Mouse (Mus musculus): ENCODE measurements around the gene Ccdc186. TPM values are rescaled to one million over a fixed set of nuclear protein-coding genes. Genes with fewer than 3 reads are reported as not detected.

Ccdc186 gene
- polyA plus RNA-seq, 2 experiments: 16.0 to 24.0 TPM

DNA sequence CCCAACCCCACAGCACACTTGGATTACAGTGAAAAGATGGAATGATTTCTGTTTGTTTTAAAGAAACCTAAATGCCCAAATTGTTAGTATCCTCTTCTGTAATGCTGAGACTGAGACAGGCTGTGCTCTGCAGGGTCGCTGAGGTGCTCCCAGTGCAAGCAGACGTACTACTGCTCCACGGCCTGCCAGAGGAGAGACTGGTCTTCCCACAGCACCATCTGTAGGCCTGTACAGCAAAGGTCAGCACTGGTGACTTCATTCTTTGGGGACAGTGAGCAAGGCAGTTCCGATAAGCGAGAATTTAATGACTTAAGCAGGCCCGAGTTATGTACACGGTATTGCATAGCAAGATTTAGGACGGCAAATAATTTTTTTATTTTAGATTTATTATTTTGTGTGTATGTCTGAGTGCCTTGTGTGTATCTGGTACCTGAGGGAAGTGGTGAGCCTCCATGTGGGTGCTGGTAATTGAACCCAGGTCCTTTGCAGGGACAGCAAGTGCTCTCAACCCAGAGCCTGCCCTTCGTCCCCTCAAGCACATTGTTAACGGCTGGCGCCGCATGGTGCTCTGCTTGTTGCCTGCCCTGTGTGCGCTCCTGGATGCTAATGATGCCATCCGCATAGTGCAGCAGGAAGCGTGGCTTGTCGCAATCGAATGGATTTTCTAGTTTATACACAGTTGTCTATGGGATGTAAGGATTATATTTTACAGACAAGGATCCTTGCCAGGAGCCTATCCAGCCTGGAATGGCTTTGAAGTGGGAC lies 17.1 kb upstream of the Ccdc186 start:
- TF ChIP-seq POLR2A (IDR thresholded peaks at IDR 0.05; ENCODE audit: borderline replicate concordance, extremely low read depth, insufficient read depth, insufficient read length): no peak
- no peak overlapping the region for H3K4me3 ChIP-seq (replicated peaks; ENCODE audit: low read length)
- WGBS: 30% methylated on average over 17 of the region's 17 CpGs
- ATAC-seq (ENCODE audit: low FRiP score, low read depth) (peak; percentile 57; the same call in 1 of the 2 replicates), DNase-seq (ENCODE audit: low spot score) (no peak)
- no peaks in the 10 kb centered on the region for H3K36me3 ChIP-seq (ENCODE audit: control insufficient read depth, insufficient read depth, low read length)
- H3K4me1 ChIP-seq (ENCODE audit: control insufficient read depth, insufficient read depth, low read length): peaks cover 5% of the 10 kb centered on the region; the same call in 1 of the 2 replicates
- no peaks in the 10 kb centered on the region for H3K9me3 ChIP-seq (ENCODE audit: control insufficient read depth, low read length)
- no peaks in the 10 kb centered on the region for H3K27me3 ChIP-seq (ENCODE audit: control insufficient read depth, insufficient read depth, low read length)
- no peak overlapping the region for H3K9ac ChIP-seq (ENCODE audit: low read depth, low read length, severe bottlenecking)
- H3K27ac ChIP-seq (replicated peaks; ENCODE audit: low read depth, low read length): no peak overlapping the region
- no peak overlapping the region for H3K4me2 ChIP-seq (replicated peaks; ENCODE audit: low read depth, low read length, severe bottlenecking)

DNA sequence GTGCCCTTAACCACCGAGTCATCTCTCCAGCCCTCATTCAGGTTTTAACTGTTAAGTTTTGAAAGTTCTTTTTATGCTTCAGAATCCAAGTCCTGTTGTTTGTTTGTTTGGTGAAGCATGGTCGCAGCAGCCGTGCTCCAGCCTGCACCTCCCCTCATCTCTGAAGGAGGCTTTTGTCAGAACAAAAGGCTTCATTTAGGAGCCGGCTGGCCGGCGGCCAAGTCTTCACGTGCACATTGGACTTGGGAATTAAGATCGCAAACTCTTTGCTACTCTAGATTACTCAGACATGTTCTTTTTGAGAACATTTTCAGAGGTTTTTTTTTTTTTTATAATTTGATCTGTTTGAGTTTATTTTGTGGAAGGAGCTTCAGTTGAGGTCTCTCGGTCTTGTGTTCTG lies 13.3 kb upstream of the Ccdc186 start:
- ATAC-seq (ENCODE audit: low FRiP score, low read depth): no peak
- Histone ChIP-seq H3K4me1 (ENCODE audit: control insufficient read depth, insufficient read depth, low read length) (peaks cover 5% of the 10 kb centered on the region; the same call in 1 of the 2 replicates), H3K9me3 (ENCODE audit: control insufficient read depth, low read length) (no peaks in the 10 kb centered on the region), H3K27me3 (ENCODE audit: control insufficient read depth, insufficient read depth, low read length) (no peaks in the 10 kb centered on the region), H3K36me3 (ENCODE audit: control insufficient read depth, insufficient read depth, low read length) (no peaks in the 10 kb centered on the region), H3K9ac (ENCODE audit: low read depth, low read length, severe bottlenecking) (no peak overlapping the region), H3K4me3 (replicated peaks; ENCODE audit: low read length) (no peak overlapping the region), H3K4me2 (replicated peaks; ENCODE audit: low read depth, low read length, severe bottlenecking) (no peak overlapping the region), H3K27ac (replicated peaks; ENCODE audit: low read depth, low read length) (no peak overlapping the region)
- TF ChIP-seq POLR2A (IDR thresholded peaks at IDR 0.05; ENCODE audit: borderline replicate concordance, extremely low read depth, insufficient read depth, insufficient read length): no peak
- peak; percentile 65 for DNase-seq (ENCODE audit: low spot score)
- WGBS: 56% methylated on average over 9 of the region's 9 CpGs

DNA sequence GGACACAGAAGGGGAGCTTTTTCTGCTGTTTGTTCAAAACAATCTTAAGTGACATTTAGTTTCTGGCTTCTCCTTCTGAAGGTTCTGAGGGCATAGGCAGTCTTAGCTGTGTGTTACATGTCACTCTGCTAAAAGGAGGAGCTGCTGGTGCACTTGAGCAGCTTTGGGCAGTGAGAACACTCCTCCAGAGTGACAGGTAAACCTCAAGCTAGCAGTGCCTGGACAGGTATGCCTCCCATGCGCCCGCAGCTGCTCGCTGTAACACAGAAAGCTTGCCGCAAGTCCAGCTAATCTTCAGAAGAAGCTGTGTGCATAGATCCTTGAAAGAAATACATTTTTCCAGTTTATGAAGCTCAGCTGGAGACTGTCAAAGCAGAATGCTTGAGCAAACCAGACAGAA lies 8.2 kb upstream of the Ccdc186 start:
- TF ChIP-seq POLR2A (IDR thresholded peaks at IDR 0.05; ENCODE audit: borderline replicate concordance, extremely low read depth, insufficient read depth, insufficient read length): no peak
- DNase-seq (ENCODE audit: low spot score) (no peak), ATAC-seq (ENCODE audit: low FRiP score, low read depth) (no peak)
- no peak overlapping the region for H3K9ac ChIP-seq (ENCODE audit: low read depth, low read length, severe bottlenecking)
- H3K4me3 ChIP-seq (replicated peaks; ENCODE audit: low read length): no peak overlapping the region
- H3K27me3 ChIP-seq (ENCODE audit: control insufficient read depth, insufficient read depth, low read length): no peaks in the 10 kb centered on the region
- H3K9me3 ChIP-seq (ENCODE audit: control insufficient read depth, low read length): no peaks in the 10 kb centered on the region
- H3K4me2 ChIP-seq (replicated peaks; ENCODE audit: low read depth, low read length, severe bottlenecking): no peak overlapping the region
- no peak overlapping the region for H3K27ac ChIP-seq (replicated peaks; ENCODE audit: low read depth, low read length)
- WGBS: 92% methylated on average over 4 of the region's 4 CpGs
- no peaks in the 10 kb centered on the region; the same call in 1 of the 2 replicates for H3K4me1 ChIP-seq (ENCODE audit: control insufficient read depth, insufficient read depth, low read length)
- H3K36me3 ChIP-seq (ENCODE audit: control insufficient read depth, insufficient read depth, low read length): no peaks in the 10 kb centered on the region

DNA sequence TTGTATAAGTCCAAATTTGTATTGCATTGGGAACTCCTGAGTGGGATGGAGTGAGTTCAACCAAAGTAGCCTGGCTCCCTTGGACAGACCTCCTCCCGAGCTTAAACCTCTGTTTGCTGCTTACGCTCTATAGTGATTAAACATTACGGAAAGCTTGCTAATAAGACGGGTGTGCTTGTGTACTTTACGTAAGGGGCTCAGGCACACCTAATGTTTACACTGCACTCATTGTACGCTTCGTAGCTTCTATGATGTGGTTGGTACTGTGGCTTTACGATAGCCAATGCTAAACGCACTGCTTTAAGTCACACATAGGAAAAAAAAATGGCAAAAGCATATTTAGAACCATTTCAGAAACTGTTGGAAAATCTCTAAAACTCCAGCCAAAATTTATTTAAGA lies 7.3 kb upstream of the Ccdc186 start:
- Histone ChIP-seq H3K9me3 (ENCODE audit: control insufficient read depth, low read length) (no peaks in the 10 kb centered on the region), H3K4me1 (ENCODE audit: control insufficient read depth, insufficient read depth, low read length) (no peaks in the 10 kb centered on the region), H3K36me3 (ENCODE audit: control insufficient read depth, insufficient read depth, low read length) (no peaks in the 10 kb centered on the region), H3K4me2 (replicated peaks; ENCODE audit: low read depth, low read length, severe bottlenecking) (no peak overlapping the region), H3K27ac (replicated peaks; ENCODE audit: low read depth, low read length) (no peak overlapping the region), H3K4me3 (replicated peaks; ENCODE audit: low read length) (no peak overlapping the region), H3K9ac (ENCODE audit: low read depth, low read length, severe bottlenecking) (no peak overlapping the region), H3K27me3 (ENCODE audit: control insufficient read depth, insufficient read depth, low read length) (no peaks in the 10 kb centered on the region)
- ATAC-seq (ENCODE audit: low FRiP score, low read depth): no peak
- TF ChIP-seq POLR2A (IDR thresholded peaks at IDR 0.05; ENCODE audit: borderline replicate concordance, extremely low read depth, insufficient read depth, insufficient read length): no peak
- DNase-seq (ENCODE audit: low spot score): no peak
- 68% methylated on average over 9 of the region's 9 CpGs for WGBS

DNA sequence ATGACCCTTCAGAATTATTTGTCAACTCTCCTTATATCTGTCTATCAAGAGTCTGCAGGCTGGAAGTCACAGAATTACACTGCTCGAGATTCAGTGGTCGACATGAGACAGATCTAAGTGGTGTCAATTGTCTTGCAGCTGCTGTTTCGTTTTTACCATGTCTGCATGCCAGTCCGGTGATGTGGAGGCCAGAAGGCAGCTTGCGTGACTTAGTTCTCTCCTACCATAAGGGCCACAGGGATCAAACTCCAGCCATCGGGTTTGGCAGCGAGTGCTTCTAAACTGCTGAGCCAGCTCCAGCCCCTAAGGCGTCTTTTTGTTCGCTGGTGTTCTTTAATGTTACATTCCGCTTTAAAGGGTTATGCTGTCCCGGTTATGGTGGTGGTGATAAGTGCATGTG lies 6.3 kb upstream of the Ccdc186 start:
- DNase-seq (ENCODE audit: low spot score) (peak; percentile 39), ATAC-seq (ENCODE audit: low FRiP score, low read depth) (peak; percentile 72)
- Histone ChIP-seq H3K4me2 (replicated peaks; ENCODE audit: low read depth, low read length, severe bottlenecking) (no peak overlapping the region), H3K9ac (ENCODE audit: low read depth, low read length, severe bottlenecking) (no peak overlapping the region), H3K27me3 (ENCODE audit: control insufficient read depth, insufficient read depth, low read length) (no peaks in the 10 kb centered on the region), H3K4me3 (replicated peaks; ENCODE audit: low read length) (no peak overlapping the region), H3K36me3 (ENCODE audit: control insufficient read depth, insufficient read depth, low read length) (no peaks in the 10 kb centered on the region), H3K27ac (replicated peaks; ENCODE audit: low read depth, low read length) (no peak overlapping the region), H3K9me3 (ENCODE audit: control insufficient read depth, low read length) (no peaks in the 10 kb centered on the region), H3K4me1 (ENCODE audit: control insufficient read depth, insufficient read depth, low read length) (no peaks in the 10 kb centered on the region)
- no peak for TF ChIP-seq POLR2A (IDR thresholded peaks at IDR 0.05; ENCODE audit: borderline replicate concordance, extremely low read depth, insufficient read depth, insufficient read length)
- 61% methylated on average over 11 of the region's 11 CpGs for WGBS

Data from limb, embryonic 14.5 days (tissue).